Mouse (Mus musculus): ENCODE results near the gene Avp.

DNA sequence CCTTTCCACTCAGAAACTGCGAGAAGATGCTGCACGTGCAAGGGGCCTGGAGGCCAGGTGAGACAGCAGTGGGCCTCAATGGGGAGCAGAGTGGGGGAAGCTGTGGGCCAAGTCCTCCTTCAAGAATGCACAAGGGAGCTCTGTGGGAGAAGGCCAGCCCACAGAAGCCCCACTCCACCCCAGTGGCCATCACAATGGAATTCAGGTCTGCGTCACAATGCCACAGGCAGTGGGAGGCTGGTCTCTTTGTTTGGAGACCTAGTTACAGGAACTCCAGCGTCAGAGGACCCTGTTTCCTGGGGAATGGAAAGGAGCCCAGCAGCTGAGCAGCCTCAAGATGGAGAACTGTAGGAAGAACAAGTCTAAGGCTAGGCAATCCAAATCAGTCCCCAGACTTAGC is 6.8 kb upstream of the Avp start:
- no peak for TF ChIP-seq POLR2A (IDR thresholded peaks at IDR 0.05; ENCODE audit: borderline replicate concordance, insufficient read depth, low read length)
- no peak for TF ChIP-seq CTCF (IDR thresholded peaks at IDR 0.05; ENCODE audit: borderline replicate concordance, insufficient read depth, low read depth, low read length)
